In genomic region chr7:114284296-114284910, GRCm38 (mm10) we compare ENCODE assay signal across 28 mouse cellular contexts. TPM values are rescaled to one million over a fixed set of nuclear protein-coding genes. Genes with fewer than 3 reads are reported as not detected.
A peak's percentile ranks its signal among the peaks of the same experiment; 100 is the strongest.
DNase-seq lines count a peak whose midpoint lies in the region; ATAC-seq and TF ChIP-seq lines count a peak whose summit lies in the region.
"Had no signal": no experiment of that assay in that cellular context is flagged by ENCODE, and none has a peak within 500 bp of the region (broad histone marks: within the 10 kb centered on the region; RNA-seq: fewer than 3 reads in every experiment).

No protein-coding gene starts in this region.

- no peaks in the 10 kb centered on the region for H3K9me3 ChIP-seq in embryonic facial prominence, embryonic 12.5 days
- H3K9me3 ChIP-seq in embryonic facial prominence, embryonic 10.5 days, result no peaks in the 10 kb centered on the region
- H3K9me3 ChIP-seq in liver, embryonic 11.5 days (ENCODE audit: control insufficient read depth, low read length), result no peaks in the 10 kb centered on the region
- no peaks in the 10 kb centered on the region for H3K9me3 ChIP-seq in liver, postnatal 0 days (ENCODE audit: low read length)
- no peaks in the 10 kb centered on the region for H3K9me3 ChIP-seq in stomach, postnatal 0 days (ENCODE audit: control insufficient read depth, low read length)
- H3K9me3 ChIP-seq: heart, embryonic 10.5 days; hindbrain, embryonic 10.5 days; hindbrain, embryonic 15.5 days; limb, embryonic 12.5 days; liver, embryonic 13.5 days; midbrain, embryonic 12.5 days; neural tube, embryonic 13.5 days had no signal

- no peaks in the 10 kb centered on the region for H3K4me1 ChIP-seq in embryonic facial prominence, embryonic 12.5 days
- H3K4me1 ChIP-seq in embryonic facial prominence, embryonic 10.5 days, result no peaks in the 10 kb centered on the region
- no peaks in the 10 kb centered on the region for H3K4me1 ChIP-seq in liver, embryonic 11.5 days (replicated peaks; ENCODE audit: control insufficient read depth, insufficient read depth, low read length)
- H3K4me1 ChIP-seq in liver, postnatal 0 days (ENCODE audit: insufficient read depth), result no peaks in the 10 kb centered on the region
- no peaks in the 10 kb centered on the region for H3K4me1 ChIP-seq in stomach, postnatal 0 days (replicated peaks; ENCODE audit: control insufficient read depth, insufficient read depth)
- H3K4me1 ChIP-seq: hindbrain, embryonic 10.5 days; hindbrain, embryonic 15.5 days; limb, embryonic 12.5 days; liver, embryonic 13.5 days; midbrain, embryonic 12.5 days; neural tube, embryonic 13.5 days had no signal

- TF ChIP-seq CTCF in liver, postnatal 0 days (IDR thresholded peaks at IDR 0.05; ENCODE audit: low read depth), result no peak
- no peak for TF ChIP-seq CTCF in stomach, postnatal 0 days (IDR thresholded peaks at IDR 0.05; ENCODE audit: low read depth)

- TF ChIP-seq EP300 in liver, postnatal 0 days (IDR thresholded peaks at IDR 0.05; ENCODE audit: low read depth), result no peak
- no peak for TF ChIP-seq EP300 in stomach, postnatal 0 days (optimal IDR thresholded peaks at IDR 0.05)

- H3K4me3 ChIP-seq in embryonic facial prominence, embryonic 12.5 days, result no peak overlapping the region
- H3K4me3 ChIP-seq in embryonic facial prominence, embryonic 10.5 days, result no peak overlapping the region
- H3K4me3 ChIP-seq in liver, embryonic 11.5 days (ENCODE audit: low read depth, low read length), result no peak overlapping the region
- H3K4me3 ChIP-seq in liver, postnatal 0 days (ENCODE audit: low read depth, low read length), result no peak overlapping the region
- H3K4me3 ChIP-seq in stomach, postnatal 0 days (ENCODE audit: low read depth, low read length), result no peak overlapping the region
- H3K4me3 ChIP-seq: heart, embryonic 10.5 days; hindbrain, embryonic 10.5 days; hindbrain, embryonic 15.5 days; layer of hippocampus, adult 2 months; left cerebral cortex, adult 2 months; limb, embryonic 12.5 days; liver, embryonic 13.5 days; midbrain, embryonic 12.5 days; myocyte; neural tube, embryonic 13.5 days had no signal

- H3K27ac ChIP-seq in embryonic facial prominence, embryonic 12.5 days, result no peak overlapping the region
- H3K27ac ChIP-seq in embryonic facial prominence, embryonic 10.5 days (replicated peaks), result no peak overlapping the region
- no peak overlapping the region for H3K27ac ChIP-seq in liver, embryonic 11.5 days (ENCODE audit: low read depth, low read length)
- no peak overlapping the region for H3K27ac ChIP-seq in liver, postnatal 0 days (ENCODE audit: low read depth)
- H3K27ac ChIP-seq in stomach, postnatal 0 days (replicated peaks), result no peak overlapping the region
- H3K27ac ChIP-seq: heart, embryonic 10.5 days; hindbrain, embryonic 10.5 days; hindbrain, embryonic 15.5 days; layer of hippocampus, adult 2 months; left cerebral cortex, adult 2 months; limb, embryonic 12.5 days; liver, embryonic 13.5 days; midbrain, embryonic 12.5 days; neural tube, embryonic 13.5 days had no signal

- ATAC-seq in embryonic facial prominence, embryonic 12.5 days (ENCODE audit: insufficient number of reproducible peaks, insufficient read depth, low FRiP score, low TSS enrichment), result peak; percentile 56; the same call in 1 of the 2 replicates
- 0 out of 2 replicates have a peak, but pooled peaks have one; percentile 21 for ATAC-seq in liver, embryonic 11.5 days (replicated peaks; ENCODE audit: low FRiP score)
- ATAC-seq in liver, postnatal 0 days, result no peak
- 0 out of 2 replicates have a peak, but pooled peaks have one; percentile 21 for ATAC-seq in stomach, postnatal 0 days (ENCODE audit: low FRiP score, low TSS enrichment)
- ATAC-seq: activated CD4-positive, CD25-positive, alpha-beta regulatory T cell, adult 4 months; forebrain, postnatal 0 days; inflammation-experienced regulatory T-cells, adult 6 months had no signal

- 95% methylated on average over 14 of the region's 14 CpGs for WGBS in embryonic facial prominence, embryonic 12.5 days
- 93% methylated on average over 14 of the region's 14 CpGs for WGBS in embryonic facial prominence, embryonic 10.5 days
- WGBS in liver, embryonic 11.5 days, result 88% methylated on average over 14 of the region's 14 CpGs
- WGBS in liver, postnatal 0 days (ENCODE audit: insufficient replicate concordance), result 90% methylated on average over 14 of the region's 14 CpGs
- 90% methylated on average over 14 of the region's 14 CpGs for WGBS in stomach, postnatal 0 days

- H3K27me3 ChIP-seq in embryonic facial prominence, embryonic 12.5 days, result no peaks in the 10 kb centered on the region
- no peaks in the 10 kb centered on the region for H3K27me3 ChIP-seq in embryonic facial prominence, embryonic 10.5 days (replicated peaks; ENCODE audit: low read depth, poor library complexity, severe bottlenecking)
- no peaks in the 10 kb centered on the region for H3K27me3 ChIP-seq in liver, embryonic 11.5 days (replicated peaks; ENCODE audit: control insufficient read depth, insufficient read depth, low read length)
- H3K27me3 ChIP-seq in liver, postnatal 0 days (ENCODE audit: insufficient read depth, low read length), result no peaks in the 10 kb centered on the region
- H3K27me3 ChIP-seq in stomach, postnatal 0 days (ENCODE audit: control insufficient read depth, insufficient read depth, low read length), result no peaks in the 10 kb centered on the region
- H3K27me3 ChIP-seq: hindbrain, embryonic 15.5 days; limb, embryonic 12.5 days; liver, embryonic 13.5 days; midbrain, embryonic 12.5 days; neural tube, embryonic 13.5 days had no signal

- no peaks in the 10 kb centered on the region for H3K36me3 ChIP-seq in embryonic facial prominence, embryonic 12.5 days
- no peaks in the 10 kb centered on the region for H3K36me3 ChIP-seq in embryonic facial prominence, embryonic 10.5 days (replicated peaks)
- H3K36me3 ChIP-seq in liver, embryonic 11.5 days (ENCODE audit: control insufficient read depth, insufficient read depth, low read length), result no peaks in the 10 kb centered on the region
- no peaks in the 10 kb centered on the region for H3K36me3 ChIP-seq in liver, postnatal 0 days (replicated peaks; ENCODE audit: insufficient read depth, low read length)
- no peaks in the 10 kb centered on the region for H3K36me3 ChIP-seq in stomach, postnatal 0 days (ENCODE audit: control insufficient read depth, insufficient read depth, low read length)
- H3K36me3 ChIP-seq: heart, embryonic 10.5 days; hindbrain, embryonic 10.5 days; hindbrain, embryonic 15.5 days; limb, embryonic 12.5 days; liver, embryonic 13.5 days; midbrain, embryonic 12.5 days; neural tube, embryonic 13.5 days had no signal

- no peak overlapping the region for H3K9ac ChIP-seq in embryonic facial prominence, embryonic 12.5 days
- H3K9ac ChIP-seq in liver, embryonic 11.5 days (ENCODE audit: low read depth, low read length), result no peak overlapping the region
- no peak overlapping the region for H3K9ac ChIP-seq in liver, postnatal 0 days (replicated peaks)
- no peak overlapping the region for H3K9ac ChIP-seq in stomach, postnatal 0 days (ENCODE audit: low read length)
- H3K9ac ChIP-seq: forebrain, postnatal 0 days; hindbrain, embryonic 15.5 days; limb, embryonic 12.5 days; liver, embryonic 13.5 days; lung, embryonic 14.5 days; midbrain, embryonic 12.5 days; neural tube, embryonic 13.5 days had no signal

- no peak overlapping the region for H3K4me2 ChIP-seq in embryonic facial prominence, embryonic 12.5 days (replicated peaks)
- no peak overlapping the region for H3K4me2 ChIP-seq in liver, embryonic 11.5 days
- no peak overlapping the region for H3K4me2 ChIP-seq in liver, postnatal 0 days (ENCODE audit: low read depth, low read length)
- no peak overlapping the region for H3K4me2 ChIP-seq in stomach, postnatal 0 days (replicated peaks; ENCODE audit: low read depth)
- H3K4me2 ChIP-seq: hindbrain, embryonic 15.5 days; limb, embryonic 12.5 days; liver, embryonic 13.5 days; lung, embryonic 14.5 days; midbrain, embryonic 12.5 days; neural tube, embryonic 13.5 days had no signal

- DNase-seq in embryonic facial prominence, embryonic 10.5 days (ENCODE audit: low spot score), result no peak
- no peak for DNase-seq in liver, embryonic 11.5 days (ENCODE audit: low spot score)
- no peak for DNase-seq in liver, postnatal 0 days
- DNase-seq in thymus, postnatal 0 days (ENCODE audit: low spot score), result peak; percentile 50
- no peak for DNase-seq in thymus, postnatal 10 days (ENCODE audit: low spot score in 2 of 2)
- DNase-seq in stomach, postnatal 0 days (ENCODE audit: low spot score), result no peak
- no peak for DNase-seq in embryo, embryonic 10.5 days (ENCODE audit: low spot score)
- DNase-seq: adrenal gland, adult 2 months; cerebellum, adult 2 months; cerebellum, postnatal 14 days; forebrain, postnatal 0 days; gastrocnemius, postnatal 10 days; kidney, adult 11 months; kidney, postnatal 36 days; liver, embryonic 13.5 days; lung, embryonic 14.5 days had no signal

RNA-seq across cellular contexts. Expression of gene Psma1, which starts 8.5 kb away (rescaled TPM):
- 380 and 387 TPM in 2 replicates for polyA plus RNA-seq in embryonic facial prominence, embryonic 12.5 days (2016; fragmentation: Nextera tagmentation; extraction: Ambion mirVana)
- polyA plus RNA-seq in embryonic facial prominence, embryonic 10.5 days (2016; fragmentation: Nextera tagmentation; extraction: Ambion mirVana), result 496 TPM in 2 replicates
- 457 and 496 TPM in 2 replicates for polyA plus RNA-seq in liver, embryonic 11.5 days (2014; fragmentation: Nextera tagmentation; extraction: Ambion mirVana)
- polyA plus RNA-seq in liver, postnatal 0 days (2015; fragmentation: Nextera tagmentation; extraction: Ambion mirVana), result 163 and 170 TPM in 2 replicates
- 459 and 475 TPM in 2 replicates for polyA plus RNA-seq in thymus, postnatal 0 days (2015; fragmentation: Nextera tagmentation; extraction: Ambion mirVana)
- polyA plus RNA-seq in stomach, postnatal 0 days (2015; fragmentation: Nextera tagmentation; extraction: Ambion mirVana), result 242 and 249 TPM in 2 replicates

RNA-seq across cellular contexts. Expression of gene Copb1, which starts 29.9 kb away (rescaled TPM):
- 116 and 121 TPM in 2 replicates for polyA plus RNA-seq in embryonic facial prominence, embryonic 12.5 days (2016; fragmentation: Nextera tagmentation; extraction: Ambion mirVana)
- polyA plus RNA-seq in embryonic facial prominence, embryonic 10.5 days (2016; fragmentation: Nextera tagmentation; extraction: Ambion mirVana), result 97.0 and 102 TPM in 2 replicates
- 102 and 117 TPM in 2 replicates for polyA plus RNA-seq in liver, embryonic 11.5 days (2014; fragmentation: Nextera tagmentation; extraction: Ambion mirVana)
- 51.4 and 53.2 TPM in 2 replicates for polyA plus RNA-seq in liver, postnatal 0 days (2015; fragmentation: Nextera tagmentation; extraction: Ambion mirVana)
- 93.8 and 98.9 TPM in 2 replicates for polyA plus RNA-seq in thymus, postnatal 0 days (2015; fragmentation: Nextera tagmentation; extraction: Ambion mirVana)
- polyA plus RNA-seq in stomach, postnatal 0 days (2015; fragmentation: Nextera tagmentation; extraction: Ambion mirVana), result 82.6 and 83.7 TPM in 2 replicates
